Mouse (Mus musculus) myocyte (in vitro differentiated cells): Measurements from ENCODE around the gene Mitf.

ENCODE experiments used
- MYOG ChIP-seq, 3 experiments: IDR thresholded peaks; one replicate each; pipeline ENCODE4 v1.6.1; 2011; ENCODE audit warnings: control low read depth in 2 of 3, low read depth in 2 of 3, mild to moderate bottlenecking in 2 of 3; ENCODE audit not compliant: insufficient read length in 2 of 3, control insufficient read depth in 1 of 3, insufficient read depth in 1 of 3
- POLR2A ChIP-seq: IDR thresholded peaks from one replicate; pipeline ENCODE4 v1.6.1; 2011; ENCODE audit warnings: low read depth, mild to moderate bottlenecking, control low read depth, moderate library complexity; ENCODE audit not compliant: insufficient read length
- POLR2AphosphoS2 ChIP-seq: IDR thresholded peaks from one replicate; pipeline ENCODE4 v1.6.1; 2011; ENCODE audit warnings: low read depth, control low read depth; ENCODE audit not compliant: insufficient read length
- TCF12 ChIP-seq: IDR thresholded peaks from one replicate; pipeline ENCODE4 v1.6.1; 2011; ENCODE audit warnings: mild to moderate bottlenecking, control low read depth; ENCODE audit not compliant: poor library complexity, insufficient read depth, severe bottlenecking
- TCF3 ChIP-seq: IDR thresholded peaks from one replicate; pipeline ENCODE4 v1.6.1; 2011; ENCODE audit warnings: low read depth, control low read depth; ENCODE audit not compliant: insufficient read length
- USF1 ChIP-seq: IDR thresholded peaks from one replicate; pipeline ENCODE4 v1.6.1; 2011; ENCODE audit warnings: low read depth, mild to moderate bottlenecking, control low read depth, moderate library complexity

DNA sequence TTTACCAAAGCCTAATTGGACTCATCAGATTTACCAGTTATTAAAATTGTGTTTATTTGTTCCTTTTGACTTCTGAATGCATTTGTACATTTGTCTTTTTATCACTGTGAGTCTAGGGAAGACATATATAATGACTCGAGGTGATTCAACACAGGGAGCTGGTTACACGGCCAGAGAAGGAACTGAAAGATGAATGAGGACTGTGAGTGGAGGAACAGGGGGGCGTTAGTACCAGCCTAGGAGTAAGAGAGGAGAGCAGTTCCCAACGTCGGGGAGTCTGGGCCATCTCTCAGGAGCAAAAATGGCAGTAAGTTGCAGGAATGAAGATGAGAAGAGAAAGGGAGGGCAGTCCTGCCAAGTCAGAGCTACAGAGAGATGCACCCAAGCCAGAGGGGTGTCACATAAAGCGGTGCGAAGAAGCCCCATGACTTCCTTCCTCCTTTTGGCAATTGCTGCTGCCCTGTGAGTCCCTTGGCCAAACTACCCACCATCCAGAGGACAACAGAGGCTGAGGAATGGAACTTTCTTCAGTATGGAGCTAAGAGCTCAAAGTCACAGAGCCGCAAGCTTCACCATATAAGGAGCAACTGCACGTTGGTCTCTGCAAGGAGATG lies 18.4 kb upstream of the Mitf start:
- TF ChIP-seq POLR2A (no peak), TCF12 (no peak), POLR2AphosphoS2 (no peak), USF1 (no peak), TCF3 (no peak), MYOG (IDR thresholded peaks at IDR 0.05; ENCODE audit: control insufficient read depth in 1 of 3, insufficient read depth in 1 of 3, insufficient read length in 2 of 3, low read depth in 2 of 3) (no peak)
